Mouse (Mus musculus) kidney, postnatal 14 days (tissue): ENCODE measurements around the gene Exoc3l2.

Experiments
- DNase-seq: peaks from one replicate; pipeline ENCODE4 v3.0.0; 2022; ENCODE audit warnings: mixed read lengths

The Exoc3l2 gene

GRCm38 (mm10) chr7:19462884-19463381 lies at the start of gene Exoc3l2:
Gene Exoc3l2 (plus strand): TSS chr7:19463331.
- DNase-seq = peak; percentile 60

GRCm38 (mm10) chr7:19413525-19413924 lies 49.6 kb upstream of the Exoc3l2 start:
- DNase-seq = no peak

DNA sequence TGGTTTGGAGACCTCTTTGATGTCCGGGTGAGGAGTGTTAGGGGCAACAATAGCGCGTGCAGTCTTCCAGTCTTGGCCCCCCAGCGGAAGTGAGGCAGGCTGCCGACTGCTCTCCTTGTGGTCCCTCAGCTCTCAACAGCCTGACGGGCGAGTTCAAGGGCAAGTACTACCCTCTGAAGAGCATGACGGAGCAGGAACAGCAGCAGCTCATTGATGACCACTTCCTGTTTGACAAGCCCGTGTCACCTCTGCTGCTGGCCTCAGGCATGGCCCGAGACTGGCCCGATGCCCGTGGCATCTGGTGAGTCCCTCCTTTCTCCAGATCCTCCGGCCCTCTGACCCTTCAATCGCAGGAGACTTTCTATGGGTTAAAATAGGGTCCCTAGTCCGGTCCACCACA lies 46.5 kb upstream of the Exoc3l2 start:
- no peak for DNase-seq

GRCm38 (mm10) chr7:19420121-19420520 lies 43.0 kb upstream of the Exoc3l2 start:
- no peak for DNase-seq

DNA sequence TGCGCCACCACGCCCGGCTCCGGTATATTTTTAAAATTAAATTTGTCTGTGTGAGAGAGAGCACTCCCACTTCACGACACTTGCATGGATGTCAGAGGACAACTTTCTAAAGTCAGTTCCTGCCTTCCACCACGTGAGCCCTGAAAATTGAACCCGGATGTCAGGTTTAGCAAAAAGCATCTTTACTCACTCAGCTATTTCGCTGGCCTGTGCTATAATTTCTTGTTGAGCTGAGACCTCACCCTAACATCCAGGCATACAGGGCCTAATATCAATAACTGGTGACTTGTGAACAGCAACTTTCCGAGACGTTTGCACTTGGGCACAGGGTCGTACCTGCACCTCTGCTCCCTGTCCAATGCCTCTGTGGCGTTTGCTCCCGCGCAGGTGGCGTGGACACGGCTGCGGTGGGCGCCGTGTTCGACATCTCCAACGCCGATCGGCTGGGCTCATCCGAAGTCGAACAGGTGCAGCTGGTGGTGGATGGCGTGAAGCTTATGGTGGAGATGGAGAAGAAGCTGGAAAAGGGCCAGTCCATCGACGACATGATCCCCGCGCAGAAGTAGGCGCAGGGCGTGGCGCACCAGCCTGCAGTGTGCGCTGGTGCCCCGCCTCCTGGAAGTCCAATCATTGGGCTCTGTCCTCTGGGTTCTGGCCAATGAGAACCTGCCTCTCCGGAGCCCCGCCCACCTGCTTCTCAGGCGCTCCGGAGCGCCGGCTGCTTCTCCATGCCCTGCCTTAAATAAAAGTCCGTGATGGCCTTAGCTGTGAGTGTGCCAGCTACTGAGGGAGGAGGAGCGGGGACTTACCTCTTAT lies 42.1 kb upstream of the Exoc3l2 start:
- peak; percentile 93 for DNase-seq

- no peak for DNase-seq
Measured at GRCm38 (mm10) chr7:19423083-19423482, 40.0 kb upstream of the Exoc3l2 start.

DNA sequence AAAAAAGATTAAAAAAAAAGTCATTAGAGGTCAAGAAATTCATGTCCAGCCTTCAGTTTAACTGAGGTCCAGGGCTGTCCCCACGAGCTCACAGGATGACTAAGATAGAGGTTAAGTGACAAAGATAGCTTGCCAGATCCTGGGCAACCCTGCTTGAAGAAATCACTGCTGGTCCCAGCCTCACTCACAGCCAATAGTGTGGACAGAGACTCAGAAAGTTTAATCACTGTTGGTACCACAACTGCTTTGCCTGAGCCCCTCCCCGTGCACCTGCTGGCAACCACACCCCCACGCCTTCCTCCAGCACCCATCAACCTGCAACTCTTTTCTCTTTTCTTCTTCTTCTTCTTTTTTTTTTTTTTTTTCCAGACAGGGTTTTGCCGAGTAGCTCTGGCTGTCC lies 39.1 kb upstream of the Exoc3l2 start:
- no peak for DNase-seq

- DNase-seq = no peak
Measured at GRCm38 (mm10) chr7:19426349-19426748, 36.8 kb upstream of the Exoc3l2 start.

- no peak for DNase-seq
Measured at GRCm38 (mm10) chr7:19426888-19427287, 36.2 kb upstream of the Exoc3l2 start.

- no peak for DNase-seq
Measured at GRCm38 (mm10) chr7:19427999-19428650, 35.0 kb upstream of the Exoc3l2 start.

DNA sequence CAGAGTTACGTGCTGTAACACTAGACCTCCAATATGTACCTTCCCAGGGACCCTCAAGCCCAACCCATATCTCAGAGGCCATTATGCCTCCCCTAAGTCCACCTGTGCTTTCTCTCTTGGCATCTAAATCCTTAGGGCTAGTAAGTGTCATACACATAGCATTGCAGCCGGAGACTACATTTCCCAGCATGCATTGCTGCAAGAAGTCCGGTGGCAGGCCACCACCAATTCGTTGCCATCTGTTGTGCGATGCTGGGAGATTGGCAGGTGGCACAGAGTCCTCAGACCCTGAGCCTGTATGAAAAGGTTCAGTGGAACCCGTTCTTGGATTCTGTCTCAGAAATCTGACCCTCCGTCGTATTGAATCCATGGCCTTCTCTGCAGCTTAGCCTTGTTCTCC lies 33.4 kb upstream of the Exoc3l2 start:
- DNase-seq = no peak

GRCm38 (mm10) chr7:19430402-19430801 lies 32.7 kb upstream of the Exoc3l2 start:
- no peak for DNase-seq

DNA sequence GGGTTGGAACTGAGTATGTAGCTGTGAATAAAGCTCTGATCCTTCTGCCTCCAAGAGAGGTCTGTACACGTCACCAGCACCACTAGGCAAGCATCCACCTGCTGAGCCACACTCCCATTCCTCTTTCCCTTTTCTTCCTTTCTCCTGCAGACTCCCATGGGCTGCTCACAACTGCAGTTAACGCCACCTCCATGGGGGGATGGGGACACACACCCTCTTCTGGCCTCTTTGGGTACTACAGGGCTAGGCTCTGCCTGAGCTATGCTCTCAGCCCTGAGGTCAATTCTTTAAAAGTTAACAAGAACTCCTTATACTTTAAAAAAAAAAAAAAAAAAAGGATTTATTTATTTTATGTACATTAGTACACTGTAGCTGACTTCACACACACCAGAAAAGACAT lies 30.7 kb upstream of the Exoc3l2 start:
- DNase-seq = no peak

DNA sequence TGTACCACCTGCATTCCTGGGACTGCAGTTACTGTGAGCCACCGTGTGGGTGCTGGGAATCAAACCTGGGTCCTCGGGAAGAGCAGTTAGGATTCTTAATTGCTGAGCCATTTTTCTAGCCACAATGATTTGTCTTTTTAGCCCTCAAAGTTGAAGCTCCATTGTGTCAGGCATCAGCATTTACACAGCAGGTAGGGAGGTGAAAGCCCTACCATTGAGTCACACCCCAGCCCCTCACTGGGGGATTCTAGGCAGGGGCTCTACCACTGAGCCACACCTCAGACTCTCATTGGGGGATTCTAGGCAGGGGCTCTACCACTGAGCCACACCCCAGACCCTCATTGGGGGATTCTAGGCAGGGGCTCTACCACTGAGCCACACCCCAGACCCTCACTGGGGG lies 26.9 kb upstream of the Exoc3l2 start:
- DNase-seq = no peak

- DNase-seq = no peak
Measured at GRCm38 (mm10) chr7:19437048-19437447, 26.1 kb upstream of the Exoc3l2 start.

DNA sequence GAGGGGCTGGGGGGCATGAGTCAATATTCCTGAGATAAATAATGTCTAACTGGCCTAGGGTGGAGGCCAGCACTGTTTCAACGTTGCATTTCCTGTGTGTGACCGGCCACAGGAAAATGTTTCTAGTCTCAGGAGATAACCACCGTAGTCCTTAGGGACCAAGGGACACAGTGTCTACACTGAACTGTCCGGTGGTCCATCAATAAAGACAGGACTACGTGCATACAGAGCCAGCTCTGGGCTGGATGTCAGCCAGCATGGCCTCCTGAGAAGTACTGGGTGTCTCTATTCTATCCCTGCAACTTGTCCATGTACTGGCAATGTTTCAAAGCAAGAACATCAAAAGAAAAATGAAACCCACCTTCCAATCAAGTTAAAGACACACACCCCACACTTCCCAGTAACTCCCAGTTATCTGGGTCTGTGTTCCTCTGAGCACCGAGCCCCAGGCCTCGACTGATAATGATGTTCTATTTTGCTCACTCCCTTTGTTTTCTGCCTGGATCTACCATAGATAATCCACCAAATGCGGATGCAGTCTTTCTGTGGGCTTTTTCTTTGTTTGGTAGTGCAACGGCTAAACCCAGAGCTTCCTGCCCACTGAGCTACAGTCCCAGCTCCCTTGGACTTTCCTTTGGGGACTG lies 21.6 kb upstream of the Exoc3l2 start:
- no peak for DNase-seq

DNA sequence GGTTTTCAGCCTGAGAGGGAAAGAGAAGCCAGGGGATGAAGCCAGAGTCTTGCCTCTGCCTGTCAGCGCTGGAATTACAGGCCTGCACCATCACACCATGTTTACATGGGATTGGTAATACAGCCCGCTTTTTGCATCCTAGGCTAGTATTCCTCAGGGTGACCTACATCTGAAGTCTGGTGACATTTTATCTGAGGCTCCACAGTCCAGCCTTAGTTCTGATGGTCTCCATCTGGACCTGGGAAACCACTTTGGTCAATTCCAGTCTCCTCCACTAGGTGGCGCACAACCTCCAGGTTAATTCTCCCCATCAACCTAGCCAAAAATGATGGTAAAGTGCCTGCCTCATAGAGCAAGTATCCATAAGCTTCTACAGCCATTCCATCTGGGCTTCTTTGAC lies 19.8 kb upstream of the Exoc3l2 start:
- DNase-seq = peak; percentile 87

- DNase-seq = no peak
Measured at GRCm38 (mm10) chr7:19444801-19445200, 18.3 kb upstream of the Exoc3l2 start.

GRCm38 (mm10) chr7:19447689-19448088 lies 15.4 kb upstream of the Exoc3l2 start:
- no peak for DNase-seq

DNA sequence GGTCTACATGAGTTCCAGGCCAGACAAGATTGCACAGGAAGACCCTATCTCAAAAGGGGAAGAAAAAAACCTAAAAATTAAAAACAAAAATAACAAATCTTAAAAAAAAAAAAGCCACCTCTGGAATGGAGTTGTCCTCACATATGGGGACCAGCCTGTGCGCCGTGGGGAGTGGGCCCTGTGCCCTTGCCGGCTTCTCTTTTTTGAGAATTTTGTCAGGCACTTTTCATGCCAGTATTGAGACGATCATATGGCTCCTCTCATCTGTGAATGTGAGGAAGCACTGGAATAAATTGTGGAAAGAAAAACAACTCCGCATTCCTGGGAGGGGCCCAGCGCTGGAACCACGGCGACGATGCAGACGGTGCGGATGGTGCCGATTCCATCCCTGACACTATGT lies 14.0 kb upstream of the Exoc3l2 start:
- DNase-seq = no peak

GRCm38 (mm10) chr7:19455186-19455585 lies 7.9 kb upstream of the Exoc3l2 start:
- DNase-seq = no peak

DNA sequence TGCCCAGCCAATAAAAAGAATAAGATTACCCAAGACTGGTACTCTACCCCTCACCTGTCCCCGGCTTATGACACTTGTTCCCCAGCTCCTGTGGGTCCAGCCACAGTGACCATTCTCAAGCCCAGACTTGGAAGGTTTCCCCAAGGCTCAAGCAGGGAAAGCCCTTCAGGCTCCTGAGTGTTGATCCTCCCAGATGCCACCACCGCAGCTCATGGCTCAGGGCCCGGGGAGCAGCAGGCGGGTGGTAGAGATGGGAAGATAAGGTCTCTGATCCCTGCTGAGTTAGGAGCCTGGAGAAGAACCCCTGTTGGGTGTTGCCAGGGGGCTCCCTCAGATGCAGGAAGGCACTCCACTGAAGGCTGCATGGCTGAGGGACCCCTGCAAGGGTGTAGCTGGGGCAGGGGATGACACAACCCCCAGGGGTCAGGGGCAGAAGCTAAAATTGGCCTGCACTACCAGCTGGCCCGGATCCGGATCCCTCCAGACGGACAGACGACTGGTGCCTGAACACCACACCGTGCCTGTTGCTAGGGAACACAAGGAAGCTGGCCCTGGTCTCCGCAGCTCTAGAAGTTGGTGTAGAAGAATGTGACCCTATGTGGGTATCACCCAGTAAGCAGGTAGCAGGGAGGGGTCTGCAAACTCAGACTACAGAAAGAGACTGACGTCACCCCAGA lies 7.2 kb upstream of the Exoc3l2 start:
- DNase-seq = no peak

GRCm38 (mm10) chr7:19456628-19457027 lies 6.5 kb upstream of the Exoc3l2 start:
- no peak for DNase-seq
